Mouse (Mus musculus) G1E (cell line): ENCODE data around the gene Atp5j2.

Experiments used
- CTCF ChIP-seq: IDR thresholded peaks from 2 replicates; pipeline ENCODE4 v1.5.1; 2012; ENCODE audit warnings: low read depth, low read length, inconsistent platforms, mixed read lengths
- GATA1 ChIP-seq: IDR thresholded peaks from 2 replicates; pipeline ENCODE4 v1.6.1; 2012; ENCODE audit warnings: borderline replicate concordance, low read length, inconsistent platforms, mixed read lengths
- GATA2 ChIP-seq: IDR thresholded peaks from 2 replicates; pipeline ENCODE4 v1.6.1; 2012; ENCODE audit warnings: low read depth, low read length, inconsistent platforms, borderline replicate concordance
- POLR2AphosphoS5 ChIP-seq: IDR thresholded peaks from 2 replicates; pipeline ENCODE4 v1.6.1; 2012; ENCODE audit warnings: low read depth, low read length, inconsistent platforms; ENCODE audit not compliant: insufficient replicate concordance
- TAL1 ChIP-seq: conservative IDR thresholded peaks from 2 replicates; pipeline ENCODE4 v1.6.1; 2012; ENCODE audit warnings: low read depth, low read length, inconsistent platforms, mixed read lengths

DNA sequence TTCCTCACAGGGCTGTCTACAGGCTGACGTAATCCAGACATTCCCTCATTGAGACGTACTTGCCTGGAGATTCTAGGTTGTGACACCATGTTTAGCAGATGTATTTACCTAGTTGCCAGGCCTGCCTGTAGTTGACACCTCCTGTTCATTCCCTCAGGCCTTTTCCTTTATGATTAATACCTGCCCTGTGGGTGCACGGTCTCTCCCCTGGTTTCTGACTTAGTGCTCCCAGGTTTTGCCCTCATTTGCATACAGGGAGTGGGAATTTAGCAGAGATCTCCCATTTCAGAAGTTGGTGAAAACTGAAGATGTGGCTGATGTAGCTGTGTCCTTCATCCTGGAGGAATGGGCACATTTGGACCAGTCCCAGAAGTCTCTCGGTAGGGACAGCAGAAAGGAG is 20.4 kb upstream of the Atp5j2 start:
- no peak for TF ChIP-seq CTCF
- no peak for TF ChIP-seq GATA1
- no peak for TF ChIP-seq POLR2AphosphoS5
- no peak for TF ChIP-seq TAL1
- TF ChIP-seq GATA2, result no peak
